Mouse (Mus musculus): ENCODE measurements around the gene Ptprg. TPM values are rescaled to one million over a fixed set of nuclear protein-coding genes. Genes with fewer than 3 reads are reported as not detected.

The Ptprg gene
- polyA plus RNA-seq, 1 experiment from 2014 or later: 14.3 TPM

GRCm38 (mm10) chr14:12070856-12071465 lies 517.6 kb downstream of the Ptprg start:
- H3K4me1 ChIP-seq (ENCODE audit: control insufficient read depth, insufficient read depth, low read length): no peaks in the 10 kb centered on the region
- no peak for ATAC-seq
- WGBS: 64% methylated on average over 7 of the region's 7 CpGs
- H3K4me2 ChIP-seq (ENCODE audit: low read depth, low read length): no peak overlapping the region
- no peak overlapping the region for H3K27ac ChIP-seq (ENCODE audit: low read length)
- no peak overlapping the region for H3K4me3 ChIP-seq (ENCODE audit: low read length)
- H3K36me3 ChIP-seq (ENCODE audit: control insufficient read depth, insufficient read depth, low read length): no peaks in the 10 kb centered on the region
- H3K27me3 ChIP-seq (replicated peaks; ENCODE audit: control insufficient read depth, insufficient read depth, low read length): no peaks in the 10 kb centered on the region
- H3K9ac ChIP-seq (ENCODE audit: low read depth, low read length): no peak overlapping the region
- H3K9me3 ChIP-seq (ENCODE audit: control insufficient read depth, low read length): no peaks in the 10 kb centered on the region

- Histone ChIP-seq H3K4me1 (ENCODE audit: control insufficient read depth, insufficient read depth, low read length) (peaks cover 3% of the 10 kb centered on the region; the same call in 1 of the 2 replicates), H3K27me3 (replicated peaks; ENCODE audit: control insufficient read depth, insufficient read depth, low read length) (no peaks in the 10 kb centered on the region), H3K4me3 (ENCODE audit: low read length) (no peak overlapping the region), H3K9me3 (ENCODE audit: control insufficient read depth, low read length) (no peaks in the 10 kb centered on the region), H3K9ac (ENCODE audit: low read depth, low read length) (no peak overlapping the region), H3K27ac (ENCODE audit: low read length) (no peak overlapping the region; the same call in 1 of the 2 replicates), H3K4me2 (ENCODE audit: low read depth, low read length) (no peak overlapping the region), H3K36me3 (ENCODE audit: control insufficient read depth, insufficient read depth, low read length) (no peaks in the 10 kb centered on the region)
- no peak for ATAC-seq
- 79% methylated on average over 7 of the region's 7 CpGs for WGBS
Observed at GRCm38 (mm10) chr14:12072026-12072861, 518.9 kb downstream of the Ptprg start.

GRCm38 (mm10) chr14:12073408-12074107 lies 520.2 kb downstream of the Ptprg start:
- peak; percentile 82 for ATAC-seq
- Histone ChIP-seq H3K4me1 (ENCODE audit: control insufficient read depth, insufficient read depth, low read length) (peaks cover 3% of the 10 kb centered on the region; the same call in 1 of the 2 replicates), H3K4me3 (ENCODE audit: low read length) (no peak overlapping the region), H3K36me3 (ENCODE audit: control insufficient read depth, insufficient read depth, low read length) (no peaks in the 10 kb centered on the region), H3K9ac (ENCODE audit: low read depth, low read length) (no peak overlapping the region), H3K9me3 (ENCODE audit: control insufficient read depth, low read length) (no peaks in the 10 kb centered on the region), H3K27me3 (replicated peaks; ENCODE audit: control insufficient read depth, insufficient read depth, low read length) (no peaks in the 10 kb centered on the region), H3K4me2 (ENCODE audit: low read depth, low read length) (no peak overlapping the region), H3K27ac (ENCODE audit: low read length) (peak overlapping the region; percentile 43)
- WGBS: 56% methylated on average over 2 of the region's 2 CpGs

- H3K4me2 ChIP-seq (ENCODE audit: low read depth, low read length): no peak overlapping the region
- H3K36me3 ChIP-seq (ENCODE audit: control insufficient read depth, insufficient read depth, low read length): no peaks in the 10 kb centered on the region
- no peak overlapping the region for H3K27ac ChIP-seq (ENCODE audit: low read length)
- 64% methylated on average over 7 of the region's 7 CpGs for WGBS
- no peaks in the 10 kb centered on the region for H3K9me3 ChIP-seq (ENCODE audit: control insufficient read depth, low read length)
- no peak for ATAC-seq
- no peaks in the 10 kb centered on the region for H3K27me3 ChIP-seq (replicated peaks; ENCODE audit: control insufficient read depth, insufficient read depth, low read length)
- H3K9ac ChIP-seq (ENCODE audit: low read depth, low read length): no peak overlapping the region
- H3K4me1 ChIP-seq (ENCODE audit: control insufficient read depth, insufficient read depth, low read length): peaks cover 5% of the 10 kb centered on the region
- no peak overlapping the region for H3K4me3 ChIP-seq (ENCODE audit: low read length)
Observed at GRCm38 (mm10) chr14:12077193-12077592, 523.9 kb downstream of the Ptprg start.

GRCm38 (mm10) chr14:12079250-12079649 lies 525.9 kb downstream of the Ptprg start:
- Histone ChIP-seq H3K9me3 (ENCODE audit: control insufficient read depth, low read length) (no peaks in the 10 kb centered on the region), H3K4me3 (ENCODE audit: low read length) (no peak overlapping the region), H3K4me2 (ENCODE audit: low read depth, low read length) (no peak overlapping the region), H3K36me3 (ENCODE audit: control insufficient read depth, insufficient read depth, low read length) (no peaks in the 10 kb centered on the region), H3K9ac (ENCODE audit: low read depth, low read length) (no peak overlapping the region), H3K27me3 (replicated peaks; ENCODE audit: control insufficient read depth, insufficient read depth, low read length) (no peaks in the 10 kb centered on the region), H3K4me1 (ENCODE audit: control insufficient read depth, insufficient read depth, low read length) (peaks cover 5% of the 10 kb centered on the region), H3K27ac (ENCODE audit: low read length) (no peak overlapping the region)
- no peak for ATAC-seq
- WGBS: 41% methylated on average over 6 of the region's 6 CpGs

- Histone ChIP-seq H3K9ac (ENCODE audit: low read depth, low read length) (no peak overlapping the region), H3K27ac (ENCODE audit: low read length) (no peak overlapping the region), H3K4me3 (ENCODE audit: low read length) (no peak overlapping the region), H3K9me3 (ENCODE audit: control insufficient read depth, low read length) (no peaks in the 10 kb centered on the region), H3K27me3 (replicated peaks; ENCODE audit: control insufficient read depth, insufficient read depth, low read length) (no peaks in the 10 kb centered on the region), H3K36me3 (ENCODE audit: control insufficient read depth, insufficient read depth, low read length) (no peaks in the 10 kb centered on the region), H3K4me1 (ENCODE audit: control insufficient read depth, insufficient read depth, low read length) (peaks cover 5% of the 10 kb centered on the region), H3K4me2 (ENCODE audit: low read depth, low read length) (no peak overlapping the region)
- WGBS: 57% methylated on average over 4 of the region's 4 CpGs
- no peak for ATAC-seq
Observed at GRCm38 (mm10) chr14:12079833-12080401, 526.6 kb downstream of the Ptprg start.

GRCm38 (mm10) chr14:12082131-12082921 lies 529.0 kb downstream of the Ptprg start:
- Histone ChIP-seq H3K4me1 (ENCODE audit: control insufficient read depth, insufficient read depth, low read length) (peaks cover 3% of the 10 kb centered on the region), H3K9ac (ENCODE audit: low read depth, low read length) (no peak overlapping the region), H3K4me3 (ENCODE audit: low read length) (no peak overlapping the region), H3K9me3 (ENCODE audit: control insufficient read depth, low read length) (no peaks in the 10 kb centered on the region), H3K4me2 (ENCODE audit: low read depth, low read length) (no peak overlapping the region), H3K27ac (ENCODE audit: low read length) (0 out of 2 replicates have a peak overlapping the region, but pooled peaks have one; percentile 14), H3K27me3 (replicated peaks; ENCODE audit: control insufficient read depth, insufficient read depth, low read length) (no peaks in the 10 kb centered on the region), H3K36me3 (ENCODE audit: control insufficient read depth, insufficient read depth, low read length) (no peaks in the 10 kb centered on the region)
- 36% methylated on average over 6 of the region's 6 CpGs for WGBS
- ATAC-seq: peak; percentile 71

GRCm38 (mm10) chr14:12084076-12084475 lies 530.7 kb downstream of the Ptprg start:
- ATAC-seq: no peak
- Histone ChIP-seq H3K27me3 (replicated peaks; ENCODE audit: control insufficient read depth, insufficient read depth, low read length) (no peaks in the 10 kb centered on the region), H3K4me2 (ENCODE audit: low read depth, low read length) (no peak overlapping the region), H3K27ac (ENCODE audit: low read length) (no peak overlapping the region), H3K9ac (ENCODE audit: low read depth, low read length) (no peak overlapping the region), H3K36me3 (ENCODE audit: control insufficient read depth, insufficient read depth, low read length) (no peaks in the 10 kb centered on the region), H3K9me3 (ENCODE audit: control insufficient read depth, low read length) (no peaks in the 10 kb centered on the region), H3K4me3 (ENCODE audit: low read length) (no peak overlapping the region), H3K4me1 (ENCODE audit: control insufficient read depth, insufficient read depth, low read length) (peaks cover 3% of the 10 kb centered on the region)
- WGBS: 78% methylated on average over 4 of the region's 4 CpGs

All from intestine, embryonic 16.5 days (tissue).